Mouse (Mus musculus): Measurements from ENCODE around the gene Crhr1.

DNA sequence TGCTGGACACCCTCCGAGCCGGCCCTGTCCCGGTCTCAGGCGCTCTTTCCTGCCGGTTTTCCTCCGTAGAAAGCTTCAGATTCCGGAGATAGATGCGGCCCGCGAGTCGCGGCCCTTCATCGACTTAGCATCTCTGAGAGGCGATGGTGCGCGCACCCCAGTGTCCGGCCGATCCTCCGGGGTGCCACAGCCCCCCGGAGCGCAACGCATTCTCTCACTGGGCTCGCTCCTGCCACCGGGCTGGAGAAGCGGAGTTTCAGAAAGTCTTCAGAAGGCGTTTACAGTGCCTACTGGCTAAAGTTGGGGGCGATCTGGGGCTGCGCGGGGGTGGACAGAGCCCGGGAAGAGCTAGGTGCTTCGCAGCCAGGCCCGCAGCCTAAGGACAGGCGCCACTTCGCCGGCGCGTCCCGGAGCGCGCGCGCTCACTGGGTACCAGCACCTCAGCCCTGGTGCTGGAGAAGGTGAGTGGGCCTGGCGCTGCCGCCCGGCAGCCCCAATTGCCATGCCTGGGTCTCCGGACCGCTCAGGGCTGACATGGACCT, 858 bp downstream of the Crhr1 start:
- TF ChIP-seq CTCF (IDR thresholded peaks at IDR 0.05; ENCODE audit: extremely low read depth, insufficient read length, insufficient replicate concordance, low read depth, low read length) (no peak), POLR2A (IDR thresholded peaks at IDR 0.05; ENCODE audit: low read depth, low read length) (no peak)
